Mouse (Mus musculus) neutrophil, adult 5-6 weeks (primary cell): Measurements from ENCODE around the gene Large1. TPM values are rescaled to one million over a fixed set of nuclear protein-coding genes. Genes with fewer than 3 reads are reported as not detected.
"Not testable (repeated sequence)": the region's sequence is repeated elsewhere in the genome, so short reads cannot be mapped to it uniquely, and the experiment has no call there.

Experiments
- ATAC-seq: fragments of 151-379, 151-347 bp; 2 replicates; pipeline ENCODE4 v1.8.0; 2017; ENCODE audit warnings: mild to moderate bottlenecking, moderate TSS enrichment; ENCODE audit not compliant: insufficient number of reproducible peaks, poor library complexity, low FRiP score, severe bottlenecking; ENCODE audit errors: extremely low read depth
- total RNA-seq: library from RNA; stranded (forward); fragments of 200-1000 nt; gene quantifications from 2 replicates; pipeline ENCODE4 v1.2.3, GENCODE M21; 2017

Gene Large1
- total RNA-seq, 1 experiment from 2014 or later, result 1.0 TPM

DNA sequence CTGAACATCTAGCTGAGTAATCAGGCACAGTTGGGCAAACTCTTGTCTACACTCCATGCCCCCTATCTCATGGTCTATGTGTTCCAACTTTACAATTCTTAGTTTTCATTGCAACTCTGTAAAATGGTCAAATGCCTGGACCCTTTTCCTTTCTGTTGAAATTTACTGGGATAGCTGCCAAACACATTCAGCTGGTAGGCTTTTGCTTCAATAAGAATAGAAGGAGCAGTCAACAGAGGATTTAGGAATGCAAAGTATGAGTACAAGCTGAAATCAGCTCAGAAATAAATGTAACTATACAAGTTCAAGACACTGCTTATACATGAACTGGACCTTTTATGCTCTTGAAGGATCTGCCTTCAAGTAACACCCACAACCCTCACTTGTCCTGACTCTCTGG, 146.5 kb downstream of the Large1 start:
- ATAC-seq, result no peak

DNA sequence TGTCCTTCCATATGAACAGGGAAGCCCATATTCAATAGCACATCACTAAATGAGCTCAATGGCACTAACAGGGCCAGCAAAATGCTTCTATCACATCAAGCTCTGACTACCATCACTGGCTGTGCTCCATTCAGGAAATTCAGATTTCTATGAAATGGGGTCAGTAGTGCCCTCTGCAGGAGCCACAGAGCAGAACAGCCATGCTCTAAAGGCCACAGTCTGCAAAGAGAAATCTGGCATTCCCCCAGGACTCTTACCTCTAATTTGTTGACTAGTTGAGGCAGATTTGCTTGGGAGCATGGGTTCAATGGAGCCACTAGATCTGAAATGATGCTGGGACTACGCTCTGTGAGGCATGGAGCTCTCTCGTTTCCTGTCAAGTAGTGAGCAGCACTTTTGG, 151.5 kb downstream of the Large1 start:
- ATAC-seq, result no peak

DNA sequence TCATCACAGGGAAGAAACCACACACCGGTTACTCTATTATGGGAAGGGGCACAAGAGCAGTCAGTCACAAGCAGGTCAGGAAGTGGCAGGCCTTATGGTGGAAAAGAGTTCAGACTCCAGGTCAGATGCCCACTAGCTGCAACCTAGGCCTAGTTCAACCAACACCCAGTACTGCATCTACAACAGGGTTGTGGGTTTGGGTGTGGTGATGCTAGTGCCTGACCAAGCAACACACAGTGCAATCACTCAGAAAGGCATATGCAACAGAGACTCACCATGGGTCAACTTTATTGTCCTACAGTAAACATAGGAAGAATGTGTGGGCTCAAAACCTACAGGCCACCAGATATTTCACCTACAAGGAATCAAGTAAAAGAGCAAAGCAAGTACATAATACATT, 155.6 kb downstream of the Large1 start:
- no peak for ATAC-seq

DNA sequence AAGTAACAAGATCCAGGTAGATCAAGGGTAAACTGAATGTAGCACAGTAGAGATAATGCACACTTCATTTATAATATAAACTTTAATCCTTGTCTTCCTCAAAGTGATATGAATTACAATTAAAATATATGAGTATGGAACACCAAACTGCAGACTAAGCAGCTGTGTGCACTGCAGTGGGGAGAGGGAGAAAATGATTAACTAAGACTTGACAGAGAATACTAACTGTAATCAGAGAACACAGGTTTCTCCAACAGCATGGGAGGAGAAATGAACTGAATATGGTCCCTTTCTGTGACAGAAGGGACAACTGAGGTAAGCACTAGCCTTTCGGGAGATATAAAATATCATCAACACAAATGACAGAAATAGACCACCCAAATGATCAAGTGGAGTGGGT, 164.7 kb downstream of the Large1 start:
- ATAC-seq, result no peak

- no peak for ATAC-seq
These were observed 166.0 kb downstream of the Large1 start for GRCm38 (mm10) chr8:73187381-73187780.

GRCm38 (mm10) chr8:73178434-73178833, 174.9 kb downstream of the Large1 start:
- no peak for ATAC-seq

DNA sequence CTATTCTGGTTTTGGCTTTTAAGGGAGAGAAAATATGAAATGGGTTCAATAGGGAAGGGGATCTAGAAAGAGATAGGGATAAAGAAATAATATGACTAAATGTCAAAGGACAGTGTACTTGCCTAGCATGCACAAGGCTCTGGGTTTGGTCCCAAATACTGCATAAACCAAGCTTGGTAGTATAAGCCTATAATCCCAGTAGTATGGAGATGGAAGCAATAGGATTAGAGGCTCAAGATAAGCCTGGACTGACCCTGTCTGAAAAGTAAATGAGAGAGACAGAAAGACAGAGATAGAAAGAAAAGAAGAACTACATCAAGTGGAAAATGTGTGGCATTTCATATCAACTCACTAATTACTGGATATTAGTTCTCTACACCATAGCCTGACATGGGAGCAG, 180.7 kb downstream of the Large1 start:
- ATAC-seq, result no peak

DNA sequence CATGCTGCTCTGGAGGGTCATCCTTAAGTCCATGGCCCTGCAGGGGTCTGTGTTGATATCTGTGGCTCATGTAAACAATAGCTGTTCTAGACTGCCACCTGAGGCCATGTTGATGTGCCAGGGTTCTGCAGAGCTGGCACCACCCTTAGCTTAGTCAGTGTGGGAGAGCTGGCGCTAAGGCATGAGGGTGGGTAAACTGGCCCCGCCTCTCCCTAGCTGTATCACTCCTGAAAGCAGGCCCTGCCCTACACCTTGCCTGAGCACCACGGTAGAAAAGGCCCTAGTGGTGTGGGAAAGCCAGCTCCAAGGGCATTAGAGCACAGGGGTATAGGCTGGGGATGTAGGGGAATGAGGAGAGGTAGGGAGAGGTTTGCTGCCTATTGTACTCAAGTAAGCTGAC, 191.3 kb downstream of the Large1 start:
- no peak for ATAC-seq

DNA sequence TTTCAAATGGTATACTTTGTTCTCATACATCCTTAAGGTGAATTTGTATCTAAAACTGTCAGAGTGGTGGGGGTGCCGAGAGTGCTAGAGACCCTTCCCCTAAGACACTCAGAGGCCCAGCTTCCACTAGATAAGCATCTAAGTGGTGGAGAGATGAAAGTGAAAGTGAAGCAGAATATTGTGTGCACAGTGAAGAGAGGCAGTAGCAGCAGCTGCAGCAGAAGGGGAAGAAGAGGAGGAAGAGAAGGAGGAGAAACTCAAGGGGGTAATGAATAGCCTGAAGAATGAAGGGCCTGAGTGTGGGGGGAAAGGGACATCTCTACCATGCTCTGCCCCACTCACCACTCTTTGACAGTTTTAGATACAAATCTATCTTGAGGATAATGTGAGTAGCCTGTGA, 191.8 kb downstream of the Large1 start:
- no peak for ATAC-seq

DNA sequence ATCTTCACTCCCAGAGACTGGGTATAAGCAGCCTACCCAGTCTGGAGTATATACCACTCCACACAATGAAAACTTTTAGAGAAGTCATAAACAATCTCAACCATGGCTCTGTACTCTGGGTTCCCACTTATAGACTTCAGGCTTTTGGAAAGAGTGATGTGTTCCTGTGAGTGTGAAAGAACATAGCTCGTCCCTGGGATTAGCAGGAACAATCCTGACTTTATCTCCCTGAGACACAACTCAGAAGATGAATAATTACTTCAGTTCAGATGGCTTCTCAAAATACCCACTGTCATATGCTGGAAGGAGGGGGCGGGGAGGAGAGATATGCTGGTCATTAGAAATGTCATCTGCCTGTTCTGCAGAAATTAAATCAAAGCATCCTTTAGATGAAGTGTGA, 192.4 kb downstream of the Large1 start:
- ATAC-seq, result no peak

DNA sequence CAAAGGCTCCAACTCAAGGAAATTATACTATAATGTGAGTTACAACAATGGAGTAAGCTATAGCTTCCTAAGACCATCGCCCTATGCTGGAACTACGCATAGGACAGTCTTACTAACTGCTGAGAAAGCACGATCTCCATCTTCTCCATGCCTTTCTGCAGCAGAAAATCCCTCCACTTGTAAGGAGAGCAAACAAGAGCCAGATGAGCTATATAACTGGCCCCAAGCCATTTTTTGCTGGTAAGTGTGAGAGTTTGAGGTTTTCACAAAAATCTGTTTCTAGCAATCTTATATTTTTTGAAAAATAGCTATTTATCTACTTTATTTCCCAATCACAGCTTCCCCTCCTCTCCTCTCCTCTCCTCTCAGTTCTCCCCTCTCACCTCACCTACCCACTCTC, 206.1 kb downstream of the Large1 start:
- ATAC-seq, result no peak

- ATAC-seq, result no peak
These were observed 210.5 kb downstream of the Large1 start for GRCm38 (mm10) chr8:73142660-73143395.

DNA sequence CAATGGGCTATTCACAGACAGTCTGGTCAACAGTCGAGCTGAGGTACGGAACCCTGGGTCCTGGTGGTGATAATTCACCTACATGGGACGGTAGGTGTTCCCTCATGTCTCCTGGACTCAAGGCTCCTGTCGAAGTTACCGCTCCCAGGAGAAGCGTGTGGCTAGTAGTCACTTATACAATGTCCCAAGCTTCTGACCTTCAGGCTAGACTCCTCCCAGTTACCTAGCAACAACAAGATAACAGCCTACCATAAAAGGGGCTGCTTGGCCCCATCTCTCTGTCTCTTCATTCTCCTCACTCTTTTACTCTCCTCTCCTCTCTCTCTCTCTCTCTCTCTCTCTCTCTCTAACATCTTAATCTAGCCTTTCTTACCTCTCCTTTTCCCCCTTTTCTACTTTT, 217.9 kb downstream of the Large1 start:
- ATAC-seq, result no peak

- no peak for ATAC-seq
These were observed 221.3 kb downstream of the Large1 start for GRCm38 (mm10) chr8:73132080-73132479.

GRCm38 (mm10) chr8:73123864-73124499, 229.4 kb downstream of the Large1 start:
- ATAC-seq, result no peak

DNA sequence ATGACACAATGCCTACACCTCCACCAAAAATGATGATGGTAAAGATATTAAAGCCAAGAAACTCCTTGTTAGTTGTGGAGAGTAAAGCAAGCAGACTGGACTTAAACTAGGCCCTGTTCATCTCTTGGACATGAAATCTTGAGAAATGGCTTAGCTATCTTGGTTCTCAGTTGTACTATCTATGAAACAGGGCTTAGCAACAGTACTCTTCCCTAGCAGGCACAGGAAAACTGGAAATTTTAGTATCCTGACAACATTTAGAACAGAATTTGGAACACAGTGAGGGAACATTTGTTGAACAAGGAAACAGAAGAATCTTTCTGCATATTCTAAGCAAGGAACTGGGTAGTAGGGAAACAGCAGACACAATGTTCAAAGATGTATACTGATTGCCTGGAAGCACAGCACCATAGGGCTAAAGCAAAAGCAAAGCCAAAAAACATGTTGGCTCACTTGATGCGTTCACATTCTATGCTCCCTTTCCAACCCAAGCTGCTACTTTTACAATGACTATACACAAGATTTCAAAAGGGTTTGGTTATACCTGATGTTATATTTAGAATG, 240.9 kb downstream of the Large1 start:
- no peak for ATAC-seq

- no peak for ATAC-seq
These were observed 249.3 kb downstream of the Large1 start for GRCm38 (mm10) chr8:73104089-73104488.

DNA sequence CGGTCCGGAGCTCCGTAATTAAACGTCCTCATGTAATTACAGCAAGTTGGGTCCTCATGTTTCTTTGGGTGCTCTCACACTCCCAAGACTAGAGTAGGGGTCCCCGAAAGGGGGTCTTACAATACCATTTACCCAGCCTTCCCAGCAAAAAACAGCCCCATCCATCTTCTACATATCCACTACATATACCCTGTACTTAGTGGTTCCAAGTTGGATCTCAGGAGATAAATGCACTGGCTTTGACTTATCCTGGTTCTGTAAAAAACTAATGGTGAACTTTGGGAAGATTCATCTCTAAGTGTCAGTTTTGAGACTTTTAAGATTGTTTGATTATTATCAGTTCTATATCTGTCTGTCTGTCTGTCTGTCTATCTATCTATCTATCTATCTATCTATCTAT, 252.3 kb downstream of the Large1 start:
- ATAC-seq, result no peak

DNA sequence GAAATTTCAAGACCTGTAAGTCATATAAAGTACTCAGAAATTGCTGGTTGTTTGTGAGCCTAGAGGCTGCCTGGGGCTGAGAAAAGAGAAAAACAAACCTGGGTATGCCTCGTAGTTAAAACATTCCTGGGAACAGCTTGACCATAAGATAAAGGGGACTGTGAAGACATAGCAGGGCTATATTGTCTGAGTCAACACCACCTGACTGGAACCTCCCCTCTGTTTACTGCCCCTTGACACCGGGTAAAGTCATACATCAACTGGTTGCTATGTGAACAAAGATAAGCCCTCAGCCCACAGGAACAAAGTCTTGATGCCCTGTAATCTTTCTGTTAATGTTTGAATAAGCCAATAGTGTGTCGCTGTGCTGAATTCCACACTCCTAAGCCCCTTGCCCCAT, 252.7 kb downstream of the Large1 start:
- ATAC-seq, result not testable (repeated sequence)

DNA sequence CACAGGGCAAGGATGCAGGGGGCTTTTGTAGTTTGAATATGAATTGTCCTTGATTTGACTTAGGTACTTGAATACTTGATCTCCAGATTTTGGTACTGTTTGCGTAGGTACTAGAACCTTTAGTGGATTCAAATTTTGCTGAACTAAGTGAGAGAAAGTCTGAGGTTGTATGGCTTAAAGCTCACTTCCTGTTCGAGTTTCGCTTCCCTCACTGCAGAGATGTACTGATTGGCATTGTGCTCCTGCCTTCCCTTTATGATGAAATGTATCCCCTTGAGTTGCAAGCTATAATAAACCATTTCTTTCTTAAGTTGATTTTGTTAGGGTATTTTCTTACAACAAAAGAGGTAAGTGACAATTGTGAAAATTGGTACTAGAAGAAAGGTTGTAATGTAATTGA, 253.8 kb downstream of the Large1 start:
- ATAC-seq, result no peak
